11 mouse cellular contexts compared by ENCODE assay signal in the genomic region with DNA sequence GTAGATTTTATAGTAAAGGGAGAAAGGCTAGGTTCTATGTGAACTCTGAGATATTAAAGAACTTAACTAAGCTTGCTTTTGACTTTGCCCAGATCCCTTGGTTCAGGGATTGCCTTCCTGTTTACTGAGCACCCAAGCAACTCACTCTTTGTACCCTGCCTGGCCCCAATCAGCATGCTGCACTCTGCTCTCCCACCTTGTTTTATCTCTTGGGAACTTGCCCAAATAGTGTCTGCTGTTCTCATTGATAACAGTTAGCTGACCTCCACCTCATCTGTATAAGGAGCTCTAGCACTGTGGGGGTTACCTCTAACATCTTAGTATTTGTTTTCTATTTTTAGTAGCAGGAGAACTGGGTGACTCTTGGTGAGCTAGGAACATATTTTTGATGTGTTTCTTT. TPM values are rescaled to one million over a fixed set of nuclear protein-coding genes. Genes with fewer than 3 reads are reported as not detected.
DNase-seq lines count a peak whose midpoint lies in the region; ATAC-seq lines count a peak whose summit lies in the region.
"Had no signal": no experiment of that assay in that cellular context is flagged by ENCODE, and none has a peak within 500 bp of the region (broad histone marks: within the 10 kb centered on the region; RNA-seq: fewer than 3 reads in every experiment).

No protein-coding gene starts in this region.

- H3K27me3 ChIP-seq in kidney, embryonic 16.5 days (ENCODE audit: insufficient read depth, low read length) = no peaks in the 10 kb centered on the region
- H3K27me3 ChIP-seq: limb, embryonic 15.5 days had no signal

- no peaks in the 10 kb centered on the region for H3K9me3 ChIP-seq in kidney, embryonic 16.5 days (ENCODE audit: low read length)
- H3K9me3 ChIP-seq: limb, embryonic 15.5 days had no signal

- no peak for ATAC-seq in kidney, embryonic 16.5 days (ENCODE audit: low FRiP score, low TSS enrichment)

- H3K4me2 ChIP-seq in kidney, embryonic 16.5 days (replicated peaks; ENCODE audit: low read depth, low read length) = no peak overlapping the region
- H3K4me2 ChIP-seq: limb, embryonic 15.5 days had no signal

- no peak overlapping the region for H3K27ac ChIP-seq in kidney, embryonic 16.5 days (ENCODE audit: low read length)
- H3K27ac ChIP-seq: limb, embryonic 15.5 days had no signal

- H3K4me1 ChIP-seq in kidney, embryonic 16.5 days (ENCODE audit: insufficient read depth, low read length) = peaks cover 40% of the 10 kb centered on the region

- no peak overlapping the region for H3K4me3 ChIP-seq in kidney, embryonic 16.5 days (ENCODE audit: low read length)
- H3K4me3 ChIP-seq: limb, embryonic 15.5 days had no signal

- peak; percentile 30 to 69 for DNase-seq in kidney, adult 8-10 months
- peak; percentile 95 for DNase-seq in c-Kit-positive CD71-positive TER-119-positive erythroid progenitor cells, embryonic 14.5 days (ENCODE audit: low spot score)
- peak; percentile 43 to 67 for DNase-seq in kidney, postnatal 36 days
- peak; percentile 63 to 82 for DNase-seq in spleen, postnatal 36 days (ENCODE audit: low spot score in 2 of 2)
- DNase-seq in urinary bladder, postnatal 25 days (ENCODE audit: low spot score) = no peak
- no peak for DNase-seq in gastrocnemius, postnatal 14 days
- DNase-seq in T-cell, adult 2 months (ENCODE audit: low spot score) = no peak
- DNase-seq: adrenal gland, postnatal 25 days; right cerebral cortex, postnatal 4 days had no signal

- intact Hi-C loops in gastrocnemius, postnatal 14 days (cut with DNase I; ENCODE audit: low total_unique reads) = no loop called here

- H3K36me3 ChIP-seq in kidney, embryonic 16.5 days (ENCODE audit: insufficient read depth, low read length) = no peaks in the 10 kb centered on the region

- no peak overlapping the region for H3K9ac ChIP-seq in kidney, embryonic 16.5 days (replicated peaks; ENCODE audit: low read length)
- H3K9ac ChIP-seq: limb, embryonic 15.5 days had no signal

RNA-seq across cellular contexts. Expression of gene Pum1, which starts 52.0 kb away (rescaled TPM):
- polyA plus RNA-seq in kidney, embryonic 16.5 days (2015; fragmentation: Nextera tagmentation; extraction: Ambion mirVana) = 96.8 and 106 TPM in 2 replicates
- 10 to 100 TPM; 31.5 to 34.3 TPM for total RNA-seq in gastrocnemius, postnatal 14 days (2021)

Comparison
In these comparisons a context has a peak if more than half of its experiments do, and no peak if none do; other contexts are left out.
1. DNase-seq: peak in kidney, adult 8-10 months (2 of 2), c-Kit-positive CD71-positive TER-119-positive erythroid progenitor cells, embryonic 14.5 days (single experiment), kidney, postnatal 36 days (2 of 2) and spleen, postnatal 36 days (2 of 2); none in urinary bladder, postnatal 25 days (single experiment), gastrocnemius, postnatal 14 days (single experiment) and T-cell, adult 2 months (single experiment).